8 mouse cellular contexts compared by ENCODE assay signal in genomic region chr5:109558404-109559160, GRCm38 (mm10). TPM values are rescaled to one million over a fixed set of nuclear protein-coding genes. Genes with fewer than 3 reads are reported as not detected.
A peak's percentile ranks its signal among the peaks of the same experiment; 100 is the strongest.
DNase-seq lines count a peak whose midpoint lies in the region; ATAC-seq lines count a peak whose summit lies in the region.

Gene Crlf2, minus strand, starts transcription at chr5:109558993.

- WGBS in hindbrain, embryonic 16.5 days: under 1% methylated on average over 57 of the region's 73 CpGs
- WGBS in macrophage (ENCODE audit: missing documents): under 1% methylated on average over 49 of the region's 73 CpGs

- peak within 1 kb of the TSS; percentile 78 for H3K9ac ChIP-seq in hindbrain, embryonic 16.5 days (ENCODE audit: low read depth, low read length)

- DNase-seq in WW6 (ENCODE audit: low read depth, low spot score): peak; percentile 86
- peak; percentile 75 to 94 for DNase-seq in cerebellum, postnatal 4 days (ENCODE audit: low spot score in 2 of 2)
- DNase-seq in gastrocnemius, adult 18-20 months (ENCODE audit: low spot score): peak; percentile 74
- peak; percentile 93 to 96 for DNase-seq in left cerebral cortex, adult 18-20 months (ENCODE audit: low spot score in 2 of 2)
- DNase-seq in right cerebral cortex, adult 18-20 months: peak; percentile 96
- peak; percentile 69 for DNase-seq in urinary bladder, postnatal 10 days (ENCODE audit: low spot score)

- no peaks in the 10 kb centered on the region for H3K27me3 ChIP-seq in hindbrain, embryonic 16.5 days (replicated peaks; ENCODE audit: control insufficient read depth, insufficient read depth, low read length)

- H3K4me2 ChIP-seq in hindbrain, embryonic 16.5 days (ENCODE audit: low read length): peak within 1 kb of the TSS; percentile 65

- peak within 1 kb of the TSS; percentile 98 for H3K27ac ChIP-seq in hindbrain, embryonic 16.5 days (ENCODE audit: low read depth, low read length)
- H3K27ac ChIP-seq in macrophage: peak within 1 kb of the TSS; percentile 74

- peak; percentile 62 for ATAC-seq in hindbrain, embryonic 16.5 days

- peaks cover 16% of the 10 kb centered on the region; the same call in 1 of the 2 replicates for H3K36me3 ChIP-seq in hindbrain, embryonic 16.5 days (ENCODE audit: control insufficient read depth, insufficient read depth, low read length)
- H3K36me3 ChIP-seq in macrophage (ENCODE audit: inconsistent target): peaks cover 4% of the 10 kb centered on the region; the same call in 1 of the 2 replicates

- H3K4me1 ChIP-seq in hindbrain, embryonic 16.5 days (ENCODE audit: control insufficient read depth, insufficient read depth, low read depth, low read length): no peaks in the 10 kb centered on the region; the same call in 1 of the 2 replicates

- H3K4me3 ChIP-seq in hindbrain, embryonic 16.5 days (ENCODE audit: low read length): peak within 1 kb of the TSS; percentile 71
- H3K4me3 ChIP-seq in macrophage (ENCODE audit: inconsistent target): peak within 1 kb of the TSS; percentile 52

- H3K79me2 ChIP-seq in macrophage (ENCODE audit: inconsistent target): no peaks in the 10 kb centered on the region

- H3K9me3 ChIP-seq in hindbrain, embryonic 16.5 days (ENCODE audit: control insufficient read depth, low read length): peaks cover 27% of the 10 kb centered on the region

RNA-seq across cellular contexts. Expression of gene Crlf2, which starts in this region (rescaled TPM):
- total RNA-seq in gastrocnemius, adult 18-20 months (2021): 1 to 10 TPM; 1.8 to 2.7 TPM
- polyA plus RNA-seq in hindbrain, embryonic 16.5 days (2015; fragmentation: Nextera tagmentation; extraction: Ambion mirVana): 18.5 and 20.8 TPM in 2 replicates
- 10 to 100 TPM; 33.1 to 39.1 TPM for total RNA-seq in left cerebral cortex, adult 18-20 months (2021)
- total RNA-seq in macrophage (2018; cell fraction: chromatin; rRNA removed): 100 to 1,000 TPM in 1 of 26 experiments, 10 to 100 TPM in 25; 29.0 to 142 (median 59.0) TPM
- total RNA-seq in macrophage (2018; cell fraction: cytosol; rRNA removed): 100 to 1,000 TPM in 25 of 26 experiments, 10 to 100 TPM in 1; 78.0 to 212 (median 141) TPM
- total RNA-seq in macrophage (2018; cell fraction: nucleus; rRNA removed): 100 to 1,000 TPM in 25 of 26 experiments, 10 to 100 TPM in 1; 97.1 to 292 (median 175) TPM
- 28.7 to 140 TPM (median 102 TPM) in 3 replicates for polyA plus RNA-seq in macrophage (2018)

Comparison
In these comparisons a context has a peak if more than half of its experiments do, and no peak if none do; other contexts are left out.
1. Peak in every context shown above with its lines: DNase-seq, ATAC-seq, H3K4me3 ChIP-seq and H3K27ac ChIP-seq.
2. RNA of gene Crlf2 (total RNA-seq): 33.1 to 39.1 TPM in left cerebral cortex, adult 18-20 months; 1.8 to 2.7 TPM in gastrocnemius, adult 18-20 months; every median in the first group is over 4 times any median in the second.